Mouse (Mus musculus) left cerebral cortex, adult 11 months (tissue): ENCODE measurements at regions not wholly inside any gene's neighbourhood (a gene's known extent, or its start where the extent isn't known, plus 50 kb on each side); places are given as distances from the start of the nearest gene placed in this dataset.

ENCODE experiments used
- DNase-seq: peaks from one replicate; pipeline ENCODE4 v3.0.0; 2022; ENCODE audit warnings: low spot score

GRCm38 (mm10) chr10:123997260-123997659 is 733.5 kb downstream of the Fam19a2 start:
- DNase-seq, result no peak

GRCm38 (mm10) chr10:123998959-123999358 is 735.2 kb downstream of the Fam19a2 start:
- DNase-seq, result no peak

- no peak for DNase-seq
Observed at GRCm38 (mm10) chr10:124045031-124045430, 781.2 kb downstream of the Fam19a2 start.

GRCm38 (mm10) chr10:124045791-124046190 is 782.0 kb downstream of the Fam19a2 start:
- no peak for DNase-seq

- no peak for DNase-seq
Observed at GRCm38 (mm10) chr10:124082756-124083155, 819.0 kb downstream of the Fam19a2 start.

- DNase-seq, result no peak
Observed at GRCm38 (mm10) chr10:124090547-124090946, 826.8 kb downstream of the Fam19a2 start.

GRCm38 (mm10) chr10:124091364-124091763 is 827.6 kb downstream of the Fam19a2 start:
- DNase-seq, result no peak

GRCm38 (mm10) chr10:124119585-124119984 is 855.8 kb downstream of the Fam19a2 start:
- DNase-seq, result no peak

- DNase-seq, result no peak
Observed at GRCm38 (mm10) chr10:124138456-124138855, 874.7 kb downstream of the Fam19a2 start.

- no peak for DNase-seq
Observed at GRCm38 (mm10) chr10:124142336-124142735, 878.5 kb downstream of the Fam19a2 start.

GRCm38 (mm10) chr10:124146751-124147469 is 883.1 kb downstream of the Fam19a2 start:
- no peak for DNase-seq

- DNase-seq, result no peak
Observed at GRCm38 (mm10) chr10:124163441-124163840, 899.6 kb downstream of the Fam19a2 start.

GRCm38 (mm10) chr10:124175598-124175997 is 911.8 kb downstream of the Fam19a2 start:
- DNase-seq, result no peak

GRCm38 (mm10) chr10:124208317-124208716 is 944.5 kb downstream of the Fam19a2 start:
- DNase-seq, result peak; percentile 7

GRCm38 (mm10) chr10:124219461-124219860 is 955.7 kb downstream of the Fam19a2 start:
- DNase-seq, result no peak

GRCm38 (mm10) chr10:124222068-124222467 is 958.3 kb downstream of the Fam19a2 start:
- DNase-seq, result no peak

- no peak for DNase-seq
Observed at GRCm38 (mm10) chr10:124227061-124227460, 963.3 kb downstream of the Fam19a2 start.

GRCm38 (mm10) chr10:124249358-124249757 is 985.6 kb downstream of the Fam19a2 start:
- DNase-seq, result no peak

GRCm38 (mm10) chr10:124250004-124250403 is 986.2 kb downstream of the Fam19a2 start:
- DNase-seq, result peak; percentile 29

GRCm38 (mm10) chr10:124288301-124288995 is 1024.7 kb downstream of the Fam19a2 start:
- no peak for DNase-seq

GRCm38 (mm10) chr10:124297198-124297677 is 1033.4 kb downstream of the Fam19a2 start:
- DNase-seq, result no peak

- no peak for DNase-seq
Observed at GRCm38 (mm10) chr10:124304683-124305082, 1040.9 kb downstream of the Fam19a2 start.

- DNase-seq, result no peak
Observed at GRCm38 (mm10) chr10:124305644-124306043, 1041.8 kb downstream of the Fam19a2 start.
